Mouse (Mus musculus) lung, postnatal 0 days (tissue): Measurements from ENCODE around the gene Cnpy3.

Source experiments
- CTCF ChIP-seq: IDR thresholded peaks from 2 replicates; pipeline ENCODE4 v1.5.1; 2016; ENCODE audit warnings: antibody characterized with exemption, mild to moderate bottlenecking
- EP300 ChIP-seq: IDR thresholded peaks from 2 replicates; pipeline ENCODE4 v1.6.1; 2016; ENCODE audit warnings: antibody characterized with exemption, mild to moderate bottlenecking, control low read depth

DNA sequence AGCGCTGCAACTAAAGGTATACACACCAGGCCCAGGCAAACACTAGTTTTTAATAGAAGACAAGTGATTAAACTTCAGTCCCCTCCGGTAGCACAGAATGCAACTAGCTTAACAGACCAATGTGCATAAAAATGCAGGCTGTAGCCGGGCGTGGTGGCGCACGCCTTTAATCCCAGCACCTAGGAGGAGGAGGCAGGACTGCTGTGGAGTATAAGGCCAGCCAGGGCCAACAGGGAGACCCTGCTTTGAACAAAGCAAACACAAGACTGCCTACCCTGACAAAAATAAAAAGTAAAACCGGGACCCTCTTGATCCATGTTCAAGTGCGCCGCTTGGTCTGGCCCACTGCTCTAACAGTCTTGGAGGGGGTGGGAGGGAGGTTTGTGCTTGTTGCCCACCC is 23.1 kb upstream of the Cnpy3 start:
- TF ChIP-seq CTCF (no peak), EP300 (no peak)
